Comparison of ENCODE assay signal across 24 mouse cellular contexts in the genomic region with DNA sequence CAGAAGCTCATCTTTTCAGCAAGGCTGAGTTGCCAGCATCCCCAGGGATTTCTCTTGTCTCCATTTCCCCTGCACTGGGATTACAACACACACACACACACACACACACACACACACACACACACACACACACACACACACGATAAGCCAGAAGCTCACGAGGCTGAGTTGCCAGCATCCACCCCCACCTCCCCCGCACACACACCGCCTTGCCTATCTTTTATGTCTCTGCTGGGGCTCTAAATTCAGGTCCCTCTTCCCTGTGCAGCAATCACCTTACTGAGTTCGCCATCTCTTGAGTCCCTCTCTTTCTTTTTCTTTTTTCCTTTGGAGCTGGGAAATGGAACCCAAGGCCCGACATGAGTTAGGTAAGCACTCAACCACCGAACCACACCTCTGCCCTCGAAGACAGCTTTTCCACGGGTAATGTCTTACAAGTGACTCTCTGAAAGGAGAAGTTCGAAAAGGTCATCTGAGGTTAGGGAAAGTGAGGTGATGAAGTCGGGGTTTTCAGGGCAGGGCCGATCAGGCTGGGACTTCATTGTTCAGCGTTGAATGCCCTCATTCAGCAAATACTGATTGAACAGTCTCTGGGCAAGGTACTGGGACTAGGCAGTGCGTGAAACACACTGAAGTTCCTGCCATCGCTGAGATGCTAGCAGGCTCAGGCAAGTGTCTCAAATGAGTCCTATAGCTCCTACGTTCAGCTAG. TPM values are rescaled to one million over a fixed set of nuclear protein-coding genes. Genes with fewer than 3 reads are reported as not detected.
DNase-seq lines count a peak whose midpoint lies in the region; ATAC-seq and TF ChIP-seq lines count a peak whose summit lies in the region.
"Had no signal": no experiment of that assay in that cellular context is flagged by ENCODE, and none has a peak within 500 bp of the region (broad histone marks: within the 10 kb centered on the region; RNA-seq: fewer than 3 reads in every experiment).

No protein-coding gene starts in this region.

- 47% methylated on average over 16 of the region's 16 CpGs for WGBS in midbrain, embryonic 10.5 days
- 49% methylated on average over 16 of the region's 16 CpGs for WGBS in midbrain, postnatal 0 days
- 45% methylated on average over 16 of the region's 16 CpGs for WGBS in forebrain, embryonic 10.5 days
- WGBS in heart, adult 2 months: 76% methylated on average over 16 of the region's 16 CpGs

- no peak overlapping the region for H3K9ac ChIP-seq in midbrain, postnatal 0 days (replicated peaks; ENCODE audit: low read length, poor library complexity, severe bottlenecking)
- no peak overlapping the region for H3K9ac ChIP-seq in heart, adult 2 months (ENCODE audit: low read depth, low read length)
- H3K9ac ChIP-seq: midbrain, embryonic 12.5 days; stomach, embryonic 15.5 days had no signal

- H3K79me2 ChIP-seq in heart, adult 2 months (replicated peaks; ENCODE audit: control insufficient read depth, insufficient read depth, low read length): no peaks in the 10 kb centered on the region

- intact Hi-C loops in heart, adult 2 months (cut with DNase I): no loop called here

- H3K27me3 ChIP-seq in midbrain, embryonic 10.5 days (ENCODE audit: low read depth, poor library complexity, severe bottlenecking): peaks cover 10% of the 10 kb centered on the region; the same call in 1 of the 2 replicates
- no peaks in the 10 kb centered on the region for H3K27me3 ChIP-seq in midbrain, postnatal 0 days (ENCODE audit: insufficient read depth, low read length)
- H3K27me3 ChIP-seq in forebrain, embryonic 10.5 days (ENCODE audit: poor library complexity, severe bottlenecking): peaks cover 13% of the 10 kb centered on the region; the same call in 1 of the 2 replicates
- no peaks in the 10 kb centered on the region for H3K27me3 ChIP-seq in heart, adult 2 months (ENCODE audit: control insufficient read depth, insufficient read depth, low read length)
- H3K27me3 ChIP-seq: stomach, embryonic 15.5 days had no signal

- TF ChIP-seq CTCF in midbrain, postnatal 0 days (IDR thresholded peaks at IDR 0.05): no peak
- TF ChIP-seq CTCF in bone marrow macrophage, adult 2 months (IDR thresholded peaks at IDR 0.05; ENCODE audit: low read depth, low read length): no peak
- no peak for TF ChIP-seq CTCF in layer of hippocampus, adult 2 months (conservative IDR thresholded peaks at IDR 0.05)
- no peak for TF ChIP-seq CTCF in heart, adult 2 months (IDR thresholded peaks at IDR 0.05)

- no peaks in the 10 kb centered on the region for H3K36me3 ChIP-seq in midbrain, embryonic 10.5 days
- H3K36me3 ChIP-seq in midbrain, postnatal 0 days (ENCODE audit: insufficient read depth, low read length): no peaks in the 10 kb centered on the region
- no peaks in the 10 kb centered on the region for H3K36me3 ChIP-seq in forebrain, embryonic 10.5 days (replicated peaks)
- no peaks in the 10 kb centered on the region for H3K36me3 ChIP-seq in heart, adult 2 months (ENCODE audit: control insufficient read depth, insufficient read depth, low read length)
- H3K36me3 ChIP-seq: embryonic facial prominence, embryonic 10.5 days; limb, embryonic 10.5 days; midbrain, embryonic 12.5 days; stomach, embryonic 15.5 days had no signal

- no peak for ATAC-seq in midbrain, postnatal 0 days (ENCODE audit: low FRiP score)
- ATAC-seq in megakaryocyte progenitor cell, adult 5-6 weeks (replicated peaks; ENCODE audit: poor library complexity): peak; percentile 71
- ATAC-seq: forebrain, embryonic 14.5 days; hindbrain, embryonic 16.5 days; Patski had no signal

- no peak for TF ChIP-seq EP300 in heart, adult 2 months (IDR thresholded peaks at IDR 0.05; ENCODE audit: insufficient read depth, low read depth, low read length)

- H3K27ac ChIP-seq in midbrain, embryonic 10.5 days (replicated peaks): 0 out of 2 replicates have a peak overlapping the region, but pooled peaks have one; percentile 28
- no peak overlapping the region for H3K27ac ChIP-seq in midbrain, postnatal 0 days (ENCODE audit: low read depth, low read length)
- H3K27ac ChIP-seq in bone marrow macrophage, adult 2 months (ENCODE audit: insufficient read depth, low read depth, low read length): peak overlapping the region; percentile 33; the same call in 1 of the 2 replicates
- no peak overlapping the region; the same call in 1 of the 2 replicates for H3K27ac ChIP-seq in forebrain, embryonic 10.5 days
- no peak overlapping the region for H3K27ac ChIP-seq in layer of hippocampus, adult 2 months
- no peak overlapping the region for H3K27ac ChIP-seq in heart, adult 2 months
- H3K27ac ChIP-seq: embryonic facial prominence, embryonic 10.5 days; limb, embryonic 10.5 days; midbrain, embryonic 12.5 days; stomach, embryonic 15.5 days had no signal

- no peak for TF ChIP-seq POLR2A in bone marrow macrophage, adult 2 months (IDR thresholded peaks at IDR 0.05; ENCODE audit: borderline replicate concordance, low read depth, low read length)
- TF ChIP-seq POLR2A in heart, adult 2 months (IDR thresholded peaks at IDR 0.05; ENCODE audit: insufficient read depth, low read depth, low read length): no peak

- no peak for DNase-seq in midbrain, embryonic 10.5 days (ENCODE audit: low spot score)
- DNase-seq in midbrain, postnatal 0 days (ENCODE audit: low spot score): no peak
- DNase-seq in forebrain, embryonic 10.5 days (ENCODE audit: extremely low spot score, low spot score): no peak
- DNase-seq in layer of hippocampus, adult 2 months (ENCODE audit: low spot score in 2 of 2): no peak
- DNase-seq in heart, adult 2 months: no peak
- no peak for DNase-seq in layer of hippocampus, adult 18-20 months (ENCODE audit: low spot score in 2 of 2)
- DNase-seq: cerebellum, adult 11 months; cerebellum, postnatal 25 days; gastrocnemius, postnatal 36 days; heart, postnatal 14 days; kidney, adult 8-10 months; kidney, postnatal 25 days; spleen, adult 18-20 months had no signal

- peaks cover 53% of the 10 kb centered on the region for H3K4me1 ChIP-seq in midbrain, embryonic 10.5 days
- no peaks in the 10 kb centered on the region for H3K4me1 ChIP-seq in midbrain, postnatal 0 days (ENCODE audit: insufficient read depth, low read length)
- H3K4me1 ChIP-seq in bone marrow macrophage, adult 2 months (ENCODE audit: control insufficient read depth, insufficient read depth, low read length): peaks cover 33% of the 10 kb centered on the region
- peaks cover 53% of the 10 kb centered on the region for H3K4me1 ChIP-seq in forebrain, embryonic 10.5 days
- H3K4me1 ChIP-seq in heart, adult 2 months (ENCODE audit: control insufficient read depth, insufficient read depth, low read length): no peaks in the 10 kb centered on the region
- H3K4me1 ChIP-seq: stomach, embryonic 15.5 days had no signal

- no peak overlapping the region for H3K4me2 ChIP-seq in midbrain, postnatal 0 days (ENCODE audit: low read depth, low read length, poor library complexity, severe bottlenecking)
- H3K4me2 ChIP-seq: heart, embryonic 11.5 days; liver, embryonic 11.5 days; midbrain, embryonic 12.5 days; stomach, embryonic 15.5 days had no signal

- no peak overlapping the region for H3K4me3 ChIP-seq in midbrain, embryonic 10.5 days
- H3K4me3 ChIP-seq in midbrain, postnatal 0 days (ENCODE audit: low read depth, low read length): no peak overlapping the region
- no peak overlapping the region for H3K4me3 ChIP-seq in bone marrow macrophage, adult 2 months (ENCODE audit: insufficient read depth, low read length)
- H3K4me3 ChIP-seq in forebrain, embryonic 10.5 days: no peak overlapping the region
- no peak overlapping the region for H3K4me3 ChIP-seq in layer of hippocampus, adult 2 months
- H3K4me3 ChIP-seq in heart, adult 2 months: no peak overlapping the region
- H3K4me3 ChIP-seq: embryonic facial prominence, embryonic 10.5 days; limb, embryonic 10.5 days; midbrain, embryonic 12.5 days; stomach, embryonic 15.5 days had no signal

- H3K9me3 ChIP-seq in midbrain, embryonic 10.5 days (replicated peaks): no peaks in the 10 kb centered on the region
- no peaks in the 10 kb centered on the region for H3K9me3 ChIP-seq in midbrain, postnatal 0 days (ENCODE audit: low read length)
- H3K9me3 ChIP-seq in forebrain, embryonic 10.5 days: no peaks in the 10 kb centered on the region
- H3K9me3 ChIP-seq: embryonic facial prominence, embryonic 10.5 days; limb, embryonic 10.5 days; midbrain, embryonic 12.5 days; stomach, embryonic 15.5 days had no signal

RNA-seq across cellular contexts. Expression of a gene that starts 6.3 kb away (rescaled TPM):
- 5.0 and 5.5 TPM in 2 replicates for polyA plus RNA-seq in midbrain, embryonic 10.5 days (2016; fragmentation: Nextera tagmentation; extraction: Ambion mirVana)
- total RNA-seq in midbrain, postnatal 0 days (2014; rRNA removed): 11.5 and 22.1 TPM in 2 replicates
- 4.8 and 6.3 TPM in 2 replicates for polyA plus RNA-seq in midbrain, postnatal 0 days (2015; fragmentation: Nextera tagmentation; extraction: Ambion mirVana)
- 32.6 and 38.7 TPM in 2 replicates for polyA plus RNA-seq in bone marrow macrophage, adult 2 months (2012; ENCODE audit: insufficient read depth, insufficient read length, missing spikeins)
- 40.0 and 41.6 TPM in 2 replicates for total RNA-seq in megakaryocyte progenitor cell, adult 5-6 weeks (2015)
- 12.6 and 21.3 TPM in 2 replicates for total RNA-seq in megakaryocyte progenitor cell, adult 5-6 weeks (2017)
- polyA plus RNA-seq in forebrain, embryonic 10.5 days (2016; fragmentation: Nextera tagmentation; extraction: Ambion mirVana): 6.5 and 6.8 TPM in 2 replicates
- 1 to 10 TPM; 7.2 to 8.1 TPM for total RNA-seq in layer of hippocampus, adult 2 months (2021)
- total RNA-seq in heart, adult 2 months (2021): 1 to 10 TPM; 4.9 to 8.2 TPM
- 1.8 and 2.1 TPM in 2 replicates for polyA plus RNA-seq in heart, adult 2 months (2012; rRNA removed)
- 1 to 10 TPM; 5.9 to 6.1 TPM for total RNA-seq in layer of hippocampus, adult 18-20 months (2021)

RNA-seq across cellular contexts. Expression of a gene that starts 6.6 kb away (rescaled TPM):
- polyA plus RNA-seq in midbrain, embryonic 10.5 days (2016; fragmentation: Nextera tagmentation; extraction: Ambion mirVana): 1.9 and 2.2 TPM in 2 replicates
- 6.6 and 6.9 TPM in 2 replicates for total RNA-seq in midbrain, postnatal 0 days (2014; rRNA removed)
- 5.1 and 6.0 TPM in 2 replicates for polyA plus RNA-seq in midbrain, postnatal 0 days (2015; fragmentation: Nextera tagmentation; extraction: Ambion mirVana)
- polyA plus RNA-seq in bone marrow macrophage, adult 2 months (2012; ENCODE audit: insufficient read depth, insufficient read length, missing spikeins): 3.7 and 4.4 TPM in 2 replicates
- 2.0 and 2.9 TPM in 2 replicates for total RNA-seq in megakaryocyte progenitor cell, adult 5-6 weeks (2015)
- total RNA-seq in megakaryocyte progenitor cell, adult 5-6 weeks (2017): 1.5 and 1.9 TPM in 2 replicates
- 2.2 and 2.8 TPM in 2 replicates for polyA plus RNA-seq in forebrain, embryonic 10.5 days (2016; fragmentation: Nextera tagmentation; extraction: Ambion mirVana)
- total RNA-seq in layer of hippocampus, adult 2 months (2021): 10 to 100 TPM; 11.7 to 13.9 TPM
- total RNA-seq in heart, adult 2 months (2021): 1 to 10 TPM; 1.2 to 1.3 TPM
- 1.5 and 1.8 TPM in 2 replicates for polyA plus RNA-seq in heart, adult 2 months (2012; rRNA removed)
- total RNA-seq in layer of hippocampus, adult 18-20 months (2021): 10 to 100 TPM; 15.1 to 17.4 TPM

RNA-seq across cellular contexts. Expression of a gene that starts 54.0 kb away (rescaled TPM):
- 45.2 and 46.0 TPM in 2 replicates for polyA plus RNA-seq in midbrain, embryonic 10.5 days (2016; fragmentation: Nextera tagmentation; extraction: Ambion mirVana)
- total RNA-seq in midbrain, postnatal 0 days (2014; rRNA removed): 156 and 182 TPM in 2 replicates
- 39.6 and 40.1 TPM in 2 replicates for polyA plus RNA-seq in midbrain, postnatal 0 days (2015; fragmentation: Nextera tagmentation; extraction: Ambion mirVana)
- 32.5 and 35.5 TPM in 2 replicates for polyA plus RNA-seq in bone marrow macrophage, adult 2 months (2012; ENCODE audit: insufficient read depth, insufficient read length, missing spikeins)
- total RNA-seq in megakaryocyte progenitor cell, adult 5-6 weeks (2015): 34.0 and 37.6 TPM in 2 replicates
- 51.8 and 65.5 TPM in 2 replicates for total RNA-seq in megakaryocyte progenitor cell, adult 5-6 weeks (2017)
- polyA plus RNA-seq in forebrain, embryonic 10.5 days (2016; fragmentation: Nextera tagmentation; extraction: Ambion mirVana): 41.9 and 44.4 TPM in 2 replicates
- 10 to 100 TPM; 54.7 to 64.7 TPM for total RNA-seq in layer of hippocampus, adult 2 months (2021)
- total RNA-seq in heart, adult 2 months (2021): 10 to 100 TPM; 50.2 to 57.5 TPM
- 52.4 and 99.9 TPM in 2 replicates for polyA plus RNA-seq in heart, adult 2 months (2012; rRNA removed)
- 10 to 100 TPM; 56.2 to 56.7 TPM for total RNA-seq in layer of hippocampus, adult 18-20 months (2021)

Comparison
In these comparisons a context has a peak if more than half of its experiments do, and no peak if none do; other contexts are left out.
1. H3K27ac ChIP-seq: peak in midbrain, embryonic 10.5 days (single experiment) and bone marrow macrophage, adult 2 months (single experiment); none in midbrain, postnatal 0 days (single experiment), forebrain, embryonic 10.5 days (single experiment), layer of hippocampus, adult 2 months (single experiment) and heart, adult 2 months (single experiment).